Mouse (Mus musculus) kidney, embryonic 14.5 days (tissue): ENCODE results near the gene Npy2r. TPM values are rescaled to one million over a fixed set of nuclear protein-coding genes. Genes with fewer than 3 reads are reported as not detected.

Experiments used
- polyA plus RNA-seq: library from polyadenylated mRNA; unstranded; fragments of >200 nt; fragmentation: Nextera tagmentation; extraction: Ambion mirVana; gene quantifications from 2 replicates; pipeline ENCODE4 v1.2.1, GENCODE M21; 2014

Gene Npy2r
- polyA plus RNA-seq, 1 experiment from 2014 or later: 0.96 TPM

Other genes with a start within 250 kb of the Npy2r start
- 6.5 and 7.8 TPM in 2 replicates for gene Map9, start 190.0 kb downstream of the Npy2r start, polyA plus RNA-seq